Mouse (Mus musculus) spleen, postnatal 14 days (tissue): ENCODE results near the gene Pabpn1l.

Source experiments
- DNase-seq, 2 experiments: peaks; one replicate each; pipeline ENCODE4 v3.0.0; 2021 to 2022; ENCODE audit warnings: low spot score in 2 of 2

The Pabpn1l gene

GRCm38 (mm10) chr8:122622727-122623126 is at the start of gene Pabpn1l:
Pabpn1l (minus strand) TSS chr8:122622739.
- no peak for DNase-seq

- no peak for DNase-seq
Measured at GRCm38 (mm10) chr8:122671894-122672293, 49.4 kb upstream of the Pabpn1l start.

GRCm38 (mm10) chr8:122670718-122671117 is 48.2 kb upstream of the Pabpn1l start:
- DNase-seq: no peak

GRCm38 (mm10) chr8:122670001-122670400 is 47.5 kb upstream of the Pabpn1l start:
- no peak for DNase-seq

GRCm38 (mm10) chr8:122669370-122669769 is 46.8 kb upstream of the Pabpn1l start:
- DNase-seq: no peak

- no peak for DNase-seq
Measured at GRCm38 (mm10) chr8:122667854-122668253, 45.3 kb upstream of the Pabpn1l start.

- no peak for DNase-seq
Measured at GRCm38 (mm10) chr8:122666827-122667226, 44.3 kb upstream of the Pabpn1l start.

- DNase-seq: peak in 1 of 2 experiments; percentile 50
Measured at GRCm38 (mm10) chr8:122666338-122666764, 43.8 kb upstream of the Pabpn1l start.

GRCm38 (mm10) chr8:122665667-122666316 is 43.3 kb upstream of the Pabpn1l start:
- DNase-seq: no peak

- no peak for DNase-seq
Measured at GRCm38 (mm10) chr8:122665221-122665620, 42.7 kb upstream of the Pabpn1l start.

GRCm38 (mm10) chr8:122663670-122664069 is 41.1 kb upstream of the Pabpn1l start:
- no peak for DNase-seq

- DNase-seq: no peak
Measured at GRCm38 (mm10) chr8:122663106-122663505, 40.6 kb upstream of the Pabpn1l start.

- no peak for DNase-seq
Measured at GRCm38 (mm10) chr8:122661894-122662293, 39.4 kb upstream of the Pabpn1l start.

- DNase-seq: no peak
Measured at GRCm38 (mm10) chr8:122661138-122661537, 38.6 kb upstream of the Pabpn1l start.

GRCm38 (mm10) chr8:122660022-122660421 is 37.5 kb upstream of the Pabpn1l start:
- DNase-seq: no peak

GRCm38 (mm10) chr8:122658807-122659160 is 36.2 kb upstream of the Pabpn1l start:
- DNase-seq: no peak

GRCm38 (mm10) chr8:122658149-122658806 is 35.7 kb upstream of the Pabpn1l start:
- no peak for DNase-seq

GRCm38 (mm10) chr8:122656056-122656999 is 33.8 kb upstream of the Pabpn1l start:
- DNase-seq: peak; percentile 52

GRCm38 (mm10) chr8:122654768-122655167 is 32.2 kb upstream of the Pabpn1l start:
- DNase-seq: no peak

- no peak for DNase-seq
Measured at GRCm38 (mm10) chr8:122652643-122653042, 30.1 kb upstream of the Pabpn1l start.

- no peak for DNase-seq
Measured at GRCm38 (mm10) chr8:122651326-122651921, 28.9 kb upstream of the Pabpn1l start.
